Mouse (Mus musculus) Patski (cell line): ENCODE results near the gene Mtfmt. TPM values are rescaled to one million over a fixed set of nuclear protein-coding genes. Genes with fewer than 3 reads are reported as not detected.

Source experiments
- ATAC-seq: fragments of 100-300 bp; one replicate; pipeline ENCODE4 v1.8.0; 2021
- CTCF ChIA-PET: fragments of 350-600 bp; sonication (Branson Sonifier 250); formaldehyde crosslinking; loops from one replicate; lab custom pipeline; 2022; ENCODE audit warnings: inconsistent platforms; lab: Charles Lee
- POLR2A ChIA-PET: fragments of 350-600 bp; sonication (Branson Sonifier 250); formaldehyde crosslinking; loops from one replicate; lab custom pipeline; 2022; ENCODE audit warnings: antibody characterized with exemption, inconsistent platforms; lab: Charles Lee
- DNase-seq: peaks from one replicate; pipeline ENCODE4 v3.0.0-alpha.2; 2011; ENCODE audit warnings: low read depth, low spot score
- H3K27me3 ChIP-seq: fragments of 371-371 bp; one replicate; pipeline ENCODE4 v1.5.1; 2021
- CTCF ChIP-seq: fragments of 100-300 bp; IDR thresholded peaks from one replicate; pipeline ENCODE4 v1.5.1; 2021
- in situ Hi-C: fragments of 300-500 bp; cut with MboI; formaldehyde crosslinking; loops from 3 replicates; pipeline ENCODE4 v1.11.1; 2018; ENCODE audit warnings: low pct_unique_long_range_greater_than_20kb, mixed read lengths
- polyA plus RNA-seq: library from polyadenylated mRNA; unstranded; gene quantifications from one replicate; pipeline ENCODE4 v1.2.3, GENCODE M21; 2021

Mtfmt gene
- polyA plus RNA-seq, 1 experiment from 2014 or later, result 21.3 TPM

DNA sequence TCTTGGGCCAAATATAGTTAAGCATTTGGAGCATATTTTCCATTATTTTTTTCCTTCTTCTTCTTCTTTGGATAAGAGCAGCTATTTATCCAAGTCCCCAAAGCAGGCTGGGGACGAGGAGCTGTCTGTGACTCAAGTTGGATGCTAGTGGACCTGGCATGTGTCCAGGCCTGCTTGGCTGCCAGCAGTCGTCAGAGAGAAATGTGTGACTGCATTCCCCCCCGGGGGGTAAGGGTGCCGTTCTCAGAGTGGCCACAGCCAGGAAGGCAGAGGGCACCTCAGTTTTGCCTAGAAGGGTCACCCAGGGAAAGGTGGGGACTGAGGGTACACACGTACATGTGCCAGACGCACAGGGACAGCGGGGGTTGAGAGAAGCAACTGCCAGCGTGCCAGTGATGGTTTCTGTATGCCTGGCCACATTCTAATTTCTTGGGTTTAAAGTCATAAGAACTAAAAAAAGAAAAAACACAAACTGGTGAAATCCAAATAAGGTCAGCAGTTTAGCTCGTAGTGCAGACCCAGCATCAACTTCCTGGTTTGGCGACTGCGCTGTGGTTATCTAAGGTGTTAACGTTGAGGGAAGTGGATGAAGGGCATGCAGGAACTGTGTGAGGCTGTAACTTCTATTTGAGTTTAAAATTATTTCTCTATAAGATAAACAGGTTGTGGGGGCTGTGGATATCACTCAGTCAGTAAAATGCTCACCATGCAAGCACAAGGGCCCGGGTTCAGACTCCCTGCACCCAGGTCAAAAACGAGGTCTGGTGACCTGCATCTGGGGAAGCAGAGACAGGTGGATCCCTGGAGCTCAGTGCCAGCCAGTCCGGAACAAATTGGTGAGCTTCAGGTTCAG, 31.0 kb upstream of the Mtfmt start:
- H3K27me3 ChIP-seq, result no peaks in the 10 kb centered on the region
- ChIA-PET CTCF (interaction anchor here (0.9 to 1.1 kb wide), 2 partner anchors 12 to 31 kb away, joined by 3 read pairs; no protein-coding TSS in a partner anchor), POLR2A (interaction anchor here (0.7 kb wide), 1 partner anchor 14 kb away, joined by 3 read pairs; no protein-coding TSS in a partner anchor)
- DNase-seq, result no peak
- no peak for TF ChIP-seq CTCF
- in situ Hi-C loops, result no loop called here
- peak; percentile 2 for ATAC-seq

DNA sequence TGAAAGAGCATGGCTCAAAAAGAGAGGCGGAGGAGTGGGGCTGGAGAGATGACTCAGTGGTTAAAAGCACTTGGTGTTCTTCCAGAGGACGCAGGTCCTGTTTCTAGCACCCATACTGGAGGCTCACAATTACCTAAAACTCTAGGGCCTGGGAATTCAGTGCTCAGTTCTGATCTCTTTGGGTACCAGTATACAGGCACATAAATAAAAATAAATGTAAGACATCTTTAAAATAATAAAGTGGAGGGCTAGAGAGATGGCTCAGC, 30.5 kb upstream of the Mtfmt start:
- ChIA-PET POLR2A (interaction anchor here (0.7 kb wide), 1 partner anchor 15 kb away, joined by 3 read pairs; no protein-coding TSS in a partner anchor), CTCF (no interaction called here)
- DNase-seq, result no peak
- no peak for TF ChIP-seq CTCF
- in situ Hi-C loops, result no loop called here
- ATAC-seq, result no peak
- no peaks in the 10 kb centered on the region for H3K27me3 ChIP-seq

DNA sequence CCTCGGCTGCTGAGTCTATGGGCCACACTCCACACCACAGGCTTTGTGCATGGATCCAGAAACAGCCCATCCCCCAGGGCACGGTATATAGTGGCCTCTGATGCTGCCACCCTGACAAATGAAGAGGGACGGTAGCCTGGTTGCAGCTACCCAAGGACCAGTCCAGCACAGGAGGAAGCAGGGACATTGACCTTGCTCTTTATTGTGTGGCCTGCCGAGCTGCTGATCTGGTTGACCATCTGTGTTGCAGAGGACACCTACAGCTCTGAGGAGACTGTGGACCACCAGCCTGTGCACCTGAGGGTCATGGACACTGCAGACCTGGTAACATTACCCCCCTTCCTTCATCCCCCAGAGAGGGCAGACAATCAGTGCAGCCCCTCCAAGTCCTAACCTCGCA, 28.3 kb upstream of the Mtfmt start:
- H3K27me3 ChIP-seq, result no peaks in the 10 kb centered on the region
- TF ChIP-seq CTCF, result no peak
- POLR2A ChIA-PET, result interaction anchor here (0.9 kb wide), 1 partner anchor 8 kb away, joined by 3 read pairs; no protein-coding TSS in a partner anchor
- CTCF ChIA-PET, result no interaction called here
- DNase-seq, result no peak
- in situ Hi-C loops, result no loop called here
- no peak for ATAC-seq

DNA sequence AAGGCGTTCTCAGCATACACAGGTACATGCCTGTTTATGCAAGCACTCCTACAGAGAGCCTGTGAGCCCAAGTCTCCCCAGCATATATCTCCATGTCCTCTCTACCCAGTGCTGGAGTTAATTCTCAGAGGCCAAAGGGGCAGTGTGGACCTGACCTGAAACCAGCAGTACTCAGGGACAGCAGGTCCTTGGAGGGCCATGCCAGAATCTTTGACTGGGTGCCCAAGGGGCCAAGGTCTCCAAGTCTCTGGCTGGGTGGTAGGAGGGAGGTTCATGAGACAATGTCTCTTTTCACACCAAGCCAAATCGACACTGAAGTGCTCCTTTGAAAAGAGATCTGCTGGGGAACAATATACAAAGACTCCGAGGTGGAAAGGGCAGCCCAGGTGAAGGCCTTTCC, 27.7 kb upstream of the Mtfmt start:
- ATAC-seq, result no peak
- DNase-seq, result no peak
- H3K27me3 ChIP-seq, result no peaks in the 10 kb centered on the region
- no peak for TF ChIP-seq CTCF
- POLR2A ChIA-PET, result interaction anchor here (0.9 kb wide), 1 partner anchor 9 kb away, joined by 3 read pairs; no protein-coding TSS in a partner anchor
- CTCF ChIA-PET, result no interaction called here
- in situ Hi-C loops, result no loop called here

DNA sequence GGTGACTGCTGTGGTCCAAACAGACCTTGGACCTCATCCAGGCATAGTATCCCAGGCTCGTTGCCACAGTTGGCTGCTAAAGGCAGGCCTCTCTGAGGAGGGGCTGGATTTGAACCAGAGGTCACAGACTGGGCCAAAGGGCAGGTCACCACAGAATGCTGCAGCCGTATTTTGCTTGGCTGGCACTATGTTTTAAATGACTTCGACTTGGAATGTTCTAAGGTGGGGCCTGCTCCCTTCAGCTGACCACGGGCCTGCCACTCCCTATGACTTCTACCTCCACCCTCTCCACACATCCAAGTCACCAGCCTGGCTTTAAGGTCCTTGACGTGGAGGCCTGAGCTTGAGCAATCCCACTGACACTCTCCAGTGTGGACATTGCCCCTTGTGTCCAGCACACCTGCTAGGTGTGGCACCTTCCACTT, 26.7 kb upstream of the Mtfmt start:
- H3K27me3 ChIP-seq, result no peaks in the 10 kb centered on the region
- no peak for ATAC-seq
- no peak for DNase-seq
- ChIA-PET CTCF (no interaction called here), POLR2A (no interaction called here)
- in situ Hi-C loops, result no loop called here
- no peak for TF ChIP-seq CTCF

DNA sequence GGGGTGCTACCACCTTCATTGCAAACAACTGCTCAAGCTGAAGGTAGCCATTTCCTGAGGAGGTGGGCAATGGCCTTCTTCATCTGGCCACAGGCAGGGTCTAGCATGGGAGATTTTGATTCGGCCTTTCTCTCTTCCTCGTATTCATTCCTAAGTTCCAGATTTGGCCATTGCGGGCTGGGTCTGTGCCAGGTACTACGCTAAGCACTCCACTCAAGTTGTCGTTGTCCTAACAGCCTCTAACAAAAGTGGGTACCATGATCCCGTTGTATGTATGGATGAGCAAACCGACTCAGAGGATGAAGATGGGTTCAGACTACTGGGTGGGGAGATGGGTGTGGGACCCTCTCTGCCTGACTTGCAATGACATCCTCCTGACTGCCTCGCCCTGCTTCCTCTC, 25.2 kb upstream of the Mtfmt start:
- POLR2A ChIA-PET, result no interaction called here
- ATAC-seq, result no peak
- in situ Hi-C loops, result no loop called here
- CTCF ChIA-PET, result no interaction called here
- no peak for TF ChIP-seq CTCF
- H3K27me3 ChIP-seq, result no peaks in the 10 kb centered on the region
- DNase-seq, result no peak

DNA sequence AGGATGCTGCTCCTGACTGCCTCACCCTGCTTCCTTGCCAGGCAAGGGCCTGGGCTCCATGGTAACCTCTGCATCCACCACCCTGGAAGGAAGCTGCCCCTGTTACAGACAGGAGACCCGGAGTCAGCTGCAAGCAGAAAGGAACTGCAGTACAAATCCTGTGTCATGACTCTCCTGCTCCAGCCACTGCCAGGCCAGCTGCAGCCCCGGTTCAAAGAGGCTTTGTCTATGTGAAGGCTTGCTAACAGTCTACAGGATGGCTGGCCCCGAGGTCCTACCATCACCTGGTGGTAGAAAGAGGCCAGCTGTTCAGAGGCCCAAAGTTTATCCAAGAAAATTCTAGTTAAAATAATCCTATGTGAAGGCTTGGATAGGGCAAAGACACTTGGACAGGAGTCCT, 24.3 kb upstream of the Mtfmt start:
- ChIA-PET POLR2A (no interaction called here), CTCF (no interaction called here)
- in situ Hi-C loops, result no loop called here
- DNase-seq, result no peak
- ATAC-seq, result no peak
- H3K27me3 ChIP-seq, result no peaks in the 10 kb centered on the region
- no peak for TF ChIP-seq CTCF

DNA sequence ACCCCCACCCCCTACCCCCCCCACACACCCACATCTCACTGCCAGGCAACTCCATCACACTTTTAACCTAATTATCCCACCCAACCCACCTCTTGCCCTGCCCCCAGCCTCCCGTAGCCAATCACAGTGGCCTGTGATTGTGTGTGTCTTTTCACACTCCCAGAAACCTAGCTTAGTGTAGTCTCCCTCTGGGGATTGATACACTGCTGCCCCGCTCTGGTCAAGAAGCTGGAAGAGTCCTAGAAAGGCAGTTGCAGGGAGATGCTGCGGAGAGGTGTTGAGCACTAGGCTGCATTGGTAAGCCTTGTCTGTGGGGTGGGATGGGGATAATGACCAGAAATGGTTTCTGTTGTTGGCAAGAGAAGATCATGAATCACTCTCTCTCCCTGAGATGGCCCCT, 17.8 kb upstream of the Mtfmt start:
- POLR2A ChIA-PET, result no interaction called here
- DNase-seq (no peak), ATAC-seq (no peak)
- no peak for TF ChIP-seq CTCF
- no peaks in the 10 kb centered on the region for H3K27me3 ChIP-seq
- CTCF ChIA-PET, result no interaction called here
- in situ Hi-C loops, result no loop called here

DNA sequence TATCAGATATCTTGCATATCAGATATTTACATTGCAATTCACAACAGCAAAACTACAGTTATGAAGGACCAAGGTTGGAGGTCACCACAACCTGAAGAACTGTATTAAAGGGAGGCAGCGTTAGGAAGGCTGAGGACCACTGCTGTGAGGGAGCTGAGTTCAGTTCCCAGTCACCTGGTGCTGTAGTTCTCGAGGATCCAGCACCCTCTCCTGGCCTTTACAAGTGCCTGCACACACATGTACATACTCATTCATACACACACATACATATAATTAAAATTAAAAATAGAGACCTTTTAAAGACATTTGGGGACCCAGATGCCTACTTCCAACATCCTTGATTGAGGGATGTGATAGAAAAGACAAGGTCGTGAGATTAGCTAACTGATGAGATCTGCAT, 15.9 kb upstream of the Mtfmt start:
- ATAC-seq (no peak), DNase-seq (no peak)
- ChIA-PET POLR2A (no interaction called here), CTCF (no interaction called here)
- in situ Hi-C loops, result loop anchor here (10.0 kb wide), 1 partner anchor 195 kb away; no protein-coding TSS in a partner anchor
- no peak for TF ChIP-seq CTCF
- no peaks in the 10 kb centered on the region for H3K27me3 ChIP-seq

DNA sequence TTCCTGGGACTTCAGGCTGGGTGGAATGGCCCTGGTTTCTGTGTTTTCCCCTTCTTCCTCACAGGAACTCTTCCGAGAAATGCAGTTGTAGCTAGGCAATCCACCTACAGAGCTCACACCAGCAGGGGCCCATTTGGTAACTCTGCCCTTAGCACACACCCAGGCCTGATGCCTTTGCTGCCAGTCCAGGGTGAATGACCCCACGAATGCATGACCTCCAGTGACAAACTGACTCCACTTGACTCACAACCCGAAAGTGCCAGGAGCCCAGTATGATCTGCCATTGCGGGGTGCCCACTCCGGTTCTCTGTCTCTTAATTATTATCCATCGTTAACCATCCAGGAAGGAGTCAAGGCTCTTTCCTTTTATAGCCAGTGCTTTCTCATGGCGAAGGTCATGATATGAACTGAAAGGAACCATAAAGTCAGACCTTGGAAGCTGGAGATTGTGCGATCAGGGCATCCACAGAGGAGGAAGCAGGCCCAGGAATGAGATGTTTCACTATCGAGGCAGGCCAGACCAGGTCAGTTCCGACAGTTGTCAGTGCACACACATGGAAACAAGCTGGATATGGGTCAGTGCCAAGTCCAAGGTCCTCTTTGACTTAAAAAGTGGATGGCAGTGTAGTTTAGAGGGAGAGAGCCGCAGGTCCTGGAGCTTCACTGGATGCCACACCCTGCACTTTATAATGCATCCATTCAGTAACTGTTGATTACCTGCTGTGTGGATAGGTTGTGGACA, 12.7 kb upstream of the Mtfmt start, which contains the start of gene Slc51b:
Gene Slc51b (minus strand): TSS at position 196 of the 742 bp plus-strand sequence.
- in situ Hi-C loops, result loop anchor here (10.0 kb wide), 1 partner anchor 198 kb away; no protein-coding TSS in a partner anchor
- POLR2A ChIA-PET, result no interaction called here
- H3K27me3 ChIP-seq, result no peaks in the 10 kb centered on the region
- no peak for TF ChIP-seq CTCF
- DNase-seq (no peak), ATAC-seq (no peak)
- CTCF ChIA-PET, result interaction anchor here (1.2 kb wide), 1 partner anchor 52 kb away, joined by 3 read pairs; no protein-coding TSS in a partner anchor

DNA sequence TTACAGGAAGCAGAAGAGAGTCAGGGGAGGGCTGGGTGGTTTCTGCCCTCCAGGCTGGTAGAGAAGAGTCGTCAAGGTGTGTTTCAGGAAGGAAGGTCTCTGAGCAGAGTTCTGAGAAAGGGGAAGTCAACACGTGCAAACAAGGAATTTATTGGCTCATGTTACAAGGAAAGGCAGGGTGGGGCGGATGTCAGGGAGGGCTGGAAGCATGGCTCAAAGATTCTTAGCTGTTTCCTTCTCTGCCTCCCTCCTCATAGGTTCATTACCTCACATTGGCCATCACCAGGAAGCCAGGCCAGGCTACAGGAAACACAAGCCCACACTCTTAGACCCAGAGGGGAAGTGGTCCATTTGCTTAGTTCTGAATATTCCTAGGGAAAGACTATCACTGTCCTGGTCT, 11.2 kb upstream of the Mtfmt start:
- CTCF ChIA-PET, result interaction anchor here (0.9 kb wide), 1 partner anchor 8 kb away, joined by 3 read pairs; no protein-coding TSS in a partner anchor
- no peak for DNase-seq
- in situ Hi-C loops, result loop anchor here (10.0 kb wide), 1 partner anchor 200 kb away; no protein-coding TSS in a partner anchor
- POLR2A ChIA-PET, result no interaction called here
- TF ChIP-seq CTCF, result no peak
- no peak for ATAC-seq
- no peaks in the 10 kb centered on the region for H3K27me3 ChIP-seq
